Mouse (Mus musculus) heart, postnatal 14 days (tissue): Measurements from ENCODE around the gene Ran. TPM values are rescaled to one million over a fixed set of nuclear protein-coding genes. Genes with fewer than 3 reads are reported as not detected.

ENCODE experiments used
- DNase-seq, 2 experiments: peaks; one replicate each; pipeline ENCODE4 v3.0.0; 2021 to 2022
- intact Hi-C: fragments of 180-260 bp; cut with DNase I; formaldehyde crosslinking; loops from one replicate; pipeline ENCODE4 v1.15.1; 2025
- total RNA-seq, 2 experiments: library from RNA; stranded (reverse); gene quantifications; 2 replicates each; pipeline ENCODE4 v1.2.3; 2021

Ran gene
- total RNA-seq, 2 experiments from 2014 or later, result 85.2 to 106 TPM

DNA sequence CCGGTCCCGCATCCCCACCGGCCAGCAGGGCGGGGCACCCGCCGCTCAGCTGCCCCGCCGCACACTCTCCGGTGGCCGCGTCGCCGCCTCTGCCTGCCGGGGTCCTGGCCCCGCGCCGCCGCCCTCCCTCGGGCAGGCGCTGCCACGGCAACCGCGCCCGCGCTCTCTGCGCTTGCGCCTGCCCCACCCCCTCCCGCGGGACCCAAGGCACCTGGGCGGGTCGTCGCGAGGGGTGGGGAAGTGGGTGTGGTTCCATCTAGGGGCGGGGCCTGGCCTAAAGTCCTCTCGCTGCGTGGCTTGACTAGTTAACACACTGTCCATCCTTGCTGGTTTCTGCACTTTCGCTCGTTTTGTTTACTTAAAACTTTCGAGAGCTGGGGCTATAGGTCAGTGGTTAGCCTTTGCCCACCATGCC is 11.4 kb upstream of the Ran start, which contains the start of gene Stx2:
TSS of gene Stx2 (minus strand) at position 163 of the 415 bp plus-strand sequence.
- DNase-seq, result peak; percentile 95 to 97
- intact Hi-C loops, result no loop called here

DNA sequence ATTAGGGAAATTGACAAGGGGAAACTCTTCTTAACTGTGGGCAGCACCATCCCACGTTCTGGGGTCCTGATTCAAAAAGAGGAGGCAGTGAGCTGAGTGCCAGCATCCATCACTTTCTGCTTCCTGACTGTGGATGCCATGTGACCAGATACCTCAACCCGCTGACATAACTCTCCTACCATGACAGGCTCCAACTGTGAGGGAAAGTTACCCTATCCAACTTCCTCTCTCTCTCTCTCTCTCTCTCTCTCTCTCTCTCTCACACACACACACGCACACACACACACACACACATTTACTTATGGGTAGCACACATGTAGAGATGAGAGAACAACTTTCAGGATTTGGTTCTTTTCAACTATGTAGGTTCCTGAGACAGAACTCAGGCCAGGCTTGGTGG is 10.3 kb upstream of the Ran start:
- DNase-seq, result no peak
- intact Hi-C loops, result no loop called here

DNA sequence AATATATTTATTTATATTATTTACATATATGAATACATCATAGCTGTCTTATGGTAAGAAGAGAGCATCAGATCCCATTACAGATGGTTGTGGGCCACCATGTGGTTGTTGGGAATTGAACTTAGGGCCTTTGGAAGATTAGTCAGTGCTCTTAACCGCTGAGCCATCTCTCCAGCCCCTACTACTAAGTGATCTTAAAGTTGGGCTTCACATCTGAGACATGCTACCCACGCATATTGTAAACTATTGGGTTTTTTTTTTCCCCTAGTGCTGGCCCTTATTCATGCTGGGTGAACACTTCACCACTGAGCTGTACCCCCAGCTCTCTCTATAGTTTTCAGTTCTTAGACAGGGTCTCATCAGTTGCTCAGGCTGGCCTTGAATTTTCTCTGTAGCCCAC is 8.9 kb upstream of the Ran start:
- no peak for DNase-seq
- intact Hi-C loops, result no loop called here

DNA sequence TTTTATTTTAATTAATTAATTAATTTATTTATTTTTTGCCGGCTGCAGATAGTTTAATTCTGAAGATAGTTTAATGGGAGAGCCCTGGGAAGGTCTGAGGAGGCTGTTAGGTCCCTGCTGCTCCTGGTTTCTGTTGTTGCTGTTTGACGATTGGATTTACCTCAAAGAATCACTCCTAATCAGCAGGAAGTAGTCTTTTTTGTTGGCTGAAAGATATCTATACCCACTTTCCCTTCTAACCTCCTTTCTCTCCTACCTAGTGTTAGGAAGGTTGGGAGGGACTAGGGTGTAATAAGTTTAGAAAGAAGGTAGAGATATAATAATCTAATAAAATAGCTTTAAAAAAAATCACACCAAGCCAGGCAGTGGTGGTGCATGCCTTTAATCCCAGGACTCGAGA is 4.8 kb upstream of the Ran start:
- no peak for DNase-seq
- intact Hi-C loops, result no loop called here

DNA sequence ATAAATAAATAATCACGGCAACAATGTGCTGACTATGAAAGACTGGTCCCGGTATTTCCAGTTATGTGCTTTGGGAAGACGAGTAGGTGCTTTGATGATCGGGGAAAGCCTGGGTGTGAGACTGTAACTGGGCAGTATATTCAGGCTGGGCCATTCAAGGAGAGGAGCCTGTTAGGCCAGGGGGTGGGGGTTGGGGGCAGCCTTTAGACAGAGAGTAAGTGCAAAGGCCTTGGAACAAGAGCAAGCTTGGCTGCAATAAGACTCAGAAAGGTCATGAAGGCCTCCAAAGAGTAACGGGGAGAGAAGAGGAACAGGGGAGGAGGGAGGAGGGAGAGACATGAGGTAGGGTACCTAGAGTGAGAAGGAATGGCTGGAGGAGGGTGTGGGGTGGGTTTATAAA is 4.3 kb upstream of the Ran start:
- no peak for DNase-seq
- intact Hi-C loops, result no loop called here

DNA sequence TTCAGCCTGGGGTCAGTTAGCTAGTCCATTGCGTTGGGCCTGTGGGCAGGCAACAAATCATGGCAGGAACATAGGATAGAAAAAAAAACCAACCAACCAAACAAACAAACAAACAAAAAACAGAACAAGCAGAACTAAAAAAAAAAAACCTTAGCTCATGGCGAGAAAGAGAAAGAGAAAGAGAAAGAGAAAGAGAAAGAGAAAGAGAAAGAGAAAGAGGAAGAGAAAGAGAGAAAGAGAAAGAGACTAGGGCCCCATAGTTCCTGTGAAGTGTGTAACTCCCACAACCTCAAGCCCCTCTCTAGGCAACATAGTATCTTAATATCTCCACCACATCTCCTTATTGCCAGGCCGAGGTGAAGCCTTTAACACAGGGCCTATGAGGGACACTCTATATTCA is 3.5 kb upstream of the Ran start:
- DNase-seq, result no peak
- intact Hi-C loops, result no loop called here

DNA sequence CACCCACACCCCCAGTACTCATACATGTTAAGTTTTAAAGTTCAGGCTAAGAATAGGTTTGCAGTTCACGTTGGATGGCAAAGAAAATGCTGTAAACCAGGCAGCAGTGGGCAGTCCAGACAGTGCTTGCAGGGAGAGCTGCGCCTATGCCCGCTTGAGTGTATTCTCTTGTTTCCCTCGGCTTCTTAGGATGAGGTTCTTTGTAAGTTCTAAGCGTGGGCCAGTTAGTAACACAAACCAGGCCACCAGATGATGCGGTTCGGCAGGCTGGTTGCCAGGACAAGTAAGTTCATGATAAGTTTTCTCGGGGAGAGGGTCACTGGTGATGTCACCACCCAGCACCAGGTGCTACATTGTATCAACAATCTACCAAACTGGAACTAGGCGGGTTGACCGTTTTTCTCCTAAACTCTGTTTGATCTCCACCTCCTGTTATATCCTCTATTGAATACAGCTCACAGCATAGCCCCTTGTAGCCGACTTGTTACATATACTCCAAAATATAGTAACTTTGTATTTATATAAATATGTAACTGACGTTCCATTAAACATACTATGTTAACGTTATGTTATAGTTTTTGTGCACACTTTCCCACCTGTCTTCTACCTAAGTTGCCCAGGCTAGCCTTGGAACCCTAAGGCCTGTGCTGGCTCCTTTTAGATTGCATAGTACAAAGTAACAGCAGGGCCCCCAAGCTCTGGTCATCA is 933 bp upstream of the Ran start:
- intact Hi-C loops, result no loop called here
- no peak for DNase-seq

DNA sequence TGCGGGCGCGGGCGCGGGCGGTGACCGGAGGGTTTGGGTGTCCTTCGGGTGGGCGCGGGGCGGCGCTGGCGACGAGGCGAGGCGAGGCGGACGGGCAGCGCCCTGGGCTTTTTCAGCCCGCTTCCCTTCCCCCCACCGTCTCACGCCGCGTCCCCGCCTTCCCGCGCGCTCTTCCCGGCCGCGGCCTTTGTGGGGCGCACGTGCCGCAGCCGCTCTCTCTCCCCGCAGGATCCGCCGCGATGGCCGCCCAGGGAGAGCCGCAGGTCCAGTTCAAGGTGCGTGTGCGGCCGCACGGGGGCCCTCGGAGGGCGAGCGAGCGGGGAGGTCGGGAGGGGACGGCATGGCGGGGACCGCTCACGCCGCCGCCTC is 415 bp downstream of the Ran start:
- DNase-seq, result peak in 1 of 2 experiments; percentile 77

DNA sequence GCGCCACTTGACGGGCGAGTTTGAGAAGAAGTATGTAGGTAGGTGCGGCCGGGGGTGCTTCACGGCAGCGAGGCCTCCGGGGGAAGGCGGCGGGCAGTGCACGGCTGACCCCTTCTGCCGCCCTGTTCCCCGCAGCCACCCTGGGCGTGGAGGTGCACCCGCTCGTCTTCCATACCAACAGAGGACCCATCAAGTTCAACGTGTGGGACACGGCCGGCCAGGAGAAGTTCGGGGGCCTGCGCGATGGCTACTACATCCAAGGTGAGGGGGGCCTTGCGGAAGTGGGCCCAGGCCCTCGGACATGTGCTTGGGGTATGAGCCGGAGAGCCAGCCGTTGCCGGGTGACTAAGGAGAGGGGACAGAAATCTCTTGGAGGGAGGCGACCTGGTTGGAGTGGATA is 862 bp downstream of the Ran start:
- DNase-seq, result peak; percentile 27
- intact Hi-C loops, result no loop called here

More for the DNA sequence above, 415 bp downstream of the Ran start:
- intact Hi-C loops, result no loop called here

DNA sequence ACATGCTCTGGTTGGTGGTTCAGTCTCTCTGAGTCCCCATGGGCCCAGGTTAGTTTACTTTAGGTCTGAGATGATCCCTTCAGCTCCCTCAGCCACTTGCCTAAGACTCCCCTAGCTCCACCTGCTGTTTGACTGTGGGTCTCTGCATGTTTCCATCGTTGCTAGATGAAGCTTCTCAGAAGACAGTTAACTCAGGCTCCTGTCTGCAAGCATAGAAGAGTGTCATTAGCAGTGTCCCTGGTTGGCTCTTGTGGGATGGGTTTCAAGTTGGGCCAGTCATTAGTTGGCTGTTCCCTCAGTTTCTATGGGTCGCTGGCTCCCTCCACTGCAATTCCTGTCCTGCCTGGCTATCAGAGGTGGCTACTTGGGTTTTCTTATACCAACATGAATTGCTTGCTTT is 5.2 kb downstream of the Ran start:
- DNase-seq, result no peak
- intact Hi-C loops, result no loop called here

DNA sequence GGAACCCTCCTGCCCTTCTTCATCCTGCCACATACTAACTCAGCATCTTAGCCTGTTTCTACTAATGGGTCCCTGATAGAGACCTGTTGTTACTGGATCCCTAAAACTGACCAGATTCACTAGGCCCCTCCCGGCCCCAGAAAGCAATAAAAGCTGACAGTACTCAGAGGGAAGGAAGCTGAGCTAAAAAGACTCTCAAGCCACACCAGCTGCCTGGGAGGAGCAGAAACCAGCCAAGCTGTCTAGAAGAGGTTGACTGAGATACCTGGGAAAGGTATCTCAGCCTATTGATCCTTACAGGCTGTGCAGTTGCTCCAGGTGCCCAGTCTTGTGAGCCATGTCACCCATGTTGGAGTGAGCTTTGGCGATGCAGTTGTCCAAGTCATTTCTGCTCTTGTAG is 5.9 kb downstream of the Ran start:
- intact Hi-C loops, result no loop called here
- DNase-seq, result no peak

DNA sequence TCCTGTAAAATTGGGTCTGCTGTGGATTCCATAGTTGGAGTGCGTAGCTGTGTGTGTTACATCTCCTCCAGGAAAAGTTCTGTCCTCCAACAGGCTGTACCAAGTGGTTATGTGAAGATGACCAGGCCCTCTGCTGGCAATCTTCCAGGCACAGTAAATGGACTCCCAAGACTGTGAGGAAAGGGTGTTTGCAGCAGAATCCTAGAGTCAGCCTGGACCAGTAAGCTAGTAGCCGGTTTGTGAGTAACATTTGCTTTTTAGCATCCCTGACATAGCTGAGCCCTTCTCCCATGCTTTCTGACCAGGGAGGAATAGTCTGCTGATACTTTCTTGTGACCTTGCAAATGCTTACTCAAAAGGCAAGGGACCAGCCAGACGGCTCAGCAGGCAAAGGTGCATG is 6.3 kb downstream of the Ran start:
- intact Hi-C loops, result no loop called here
- no peak for DNase-seq

DNA sequence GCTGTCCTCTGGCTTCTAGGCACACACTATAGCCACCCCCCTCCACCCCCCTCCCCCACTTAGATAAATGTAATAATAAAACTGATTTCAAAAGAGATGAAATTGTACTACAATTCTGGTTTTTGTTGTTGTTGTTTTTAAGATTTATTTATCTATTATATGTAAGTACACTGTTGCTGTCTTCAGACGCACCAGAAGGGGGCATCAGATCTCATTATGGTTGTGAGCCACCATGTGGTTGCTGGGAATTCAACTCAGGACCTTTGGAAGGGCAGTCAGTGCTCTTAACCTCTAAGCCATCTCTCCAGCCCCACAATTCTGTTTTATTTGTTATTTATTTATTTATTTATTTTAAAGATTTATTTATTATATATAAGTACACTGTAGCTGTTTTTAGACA is 6.8 kb downstream of the Ran start:
- intact Hi-C loops, result no loop called here

DNA sequence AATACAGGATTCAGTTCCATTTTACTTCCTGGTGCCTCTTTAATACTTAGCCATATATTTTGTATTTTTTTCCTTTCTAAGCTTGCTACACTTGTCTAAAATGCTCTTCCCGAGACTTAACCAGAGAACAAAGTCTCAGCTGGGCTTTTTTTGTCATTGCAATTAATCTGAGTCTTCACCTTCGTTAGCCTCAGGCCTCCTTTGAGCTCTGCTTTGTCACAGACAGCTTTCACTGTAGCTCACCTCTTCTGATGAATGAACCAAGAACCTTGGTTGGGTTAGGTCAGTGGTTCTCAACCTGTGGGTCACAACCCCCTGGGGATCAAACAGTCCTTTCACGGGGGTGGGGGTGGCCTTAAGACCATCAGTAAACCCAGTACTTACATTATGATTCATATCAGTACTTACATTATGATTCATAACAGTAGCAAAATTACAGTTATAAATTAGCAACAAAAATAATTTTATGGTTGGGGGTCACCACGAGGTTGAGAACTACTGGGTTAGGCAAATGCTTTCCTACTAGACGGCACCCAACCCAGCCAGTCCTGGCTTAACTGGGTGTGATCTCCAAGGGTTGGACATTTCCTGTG is 9.4 kb downstream of the Ran start:
- intact Hi-C loops, result no loop called here
- no peak for DNase-seq

More for the DNA sequence above, 6.8 kb downstream of the Ran start:
- DNase-seq, result no peak

DNA sequence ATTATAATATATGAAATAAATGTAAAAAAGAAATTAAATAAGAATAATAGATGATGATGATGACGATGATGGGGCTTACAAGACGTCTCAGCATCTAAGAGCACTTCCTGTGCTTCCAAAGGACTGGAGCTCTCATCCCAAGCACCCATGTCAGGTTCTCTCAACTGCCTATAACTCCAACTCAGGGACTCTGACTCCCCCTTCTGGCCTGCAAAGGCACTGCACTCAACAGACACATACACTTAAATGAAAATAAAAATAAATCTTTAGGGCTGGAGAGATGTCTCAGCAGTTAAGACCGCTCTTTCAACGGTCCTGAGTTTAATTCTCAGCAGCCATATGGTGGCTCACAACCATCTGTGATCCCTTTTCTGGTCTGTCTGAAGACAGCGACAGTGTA is 16.8 kb downstream of the Ran start:
- intact Hi-C loops, result no loop called here
- DNase-seq, result no peak

DNA sequence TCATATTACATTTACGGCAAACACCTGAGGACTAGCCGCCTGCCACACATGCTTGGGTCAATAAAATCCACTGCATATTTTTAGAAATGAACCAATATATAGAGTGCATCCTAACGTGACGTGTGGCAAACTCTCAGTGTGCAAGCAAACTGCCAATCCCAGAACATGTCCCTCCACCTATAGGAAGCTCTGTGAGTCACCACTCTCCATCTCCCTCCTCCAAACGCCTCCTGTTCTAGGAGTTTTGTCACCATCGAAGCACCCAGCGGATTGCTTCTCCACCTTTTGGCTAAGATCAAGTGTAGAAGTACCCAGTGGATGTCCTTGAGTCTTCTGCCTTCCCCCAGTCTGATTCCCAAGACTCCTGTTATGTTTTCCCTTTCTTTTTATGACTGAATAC is 17.9 kb downstream of the Ran start:
- DNase-seq, result no peak

DNA sequence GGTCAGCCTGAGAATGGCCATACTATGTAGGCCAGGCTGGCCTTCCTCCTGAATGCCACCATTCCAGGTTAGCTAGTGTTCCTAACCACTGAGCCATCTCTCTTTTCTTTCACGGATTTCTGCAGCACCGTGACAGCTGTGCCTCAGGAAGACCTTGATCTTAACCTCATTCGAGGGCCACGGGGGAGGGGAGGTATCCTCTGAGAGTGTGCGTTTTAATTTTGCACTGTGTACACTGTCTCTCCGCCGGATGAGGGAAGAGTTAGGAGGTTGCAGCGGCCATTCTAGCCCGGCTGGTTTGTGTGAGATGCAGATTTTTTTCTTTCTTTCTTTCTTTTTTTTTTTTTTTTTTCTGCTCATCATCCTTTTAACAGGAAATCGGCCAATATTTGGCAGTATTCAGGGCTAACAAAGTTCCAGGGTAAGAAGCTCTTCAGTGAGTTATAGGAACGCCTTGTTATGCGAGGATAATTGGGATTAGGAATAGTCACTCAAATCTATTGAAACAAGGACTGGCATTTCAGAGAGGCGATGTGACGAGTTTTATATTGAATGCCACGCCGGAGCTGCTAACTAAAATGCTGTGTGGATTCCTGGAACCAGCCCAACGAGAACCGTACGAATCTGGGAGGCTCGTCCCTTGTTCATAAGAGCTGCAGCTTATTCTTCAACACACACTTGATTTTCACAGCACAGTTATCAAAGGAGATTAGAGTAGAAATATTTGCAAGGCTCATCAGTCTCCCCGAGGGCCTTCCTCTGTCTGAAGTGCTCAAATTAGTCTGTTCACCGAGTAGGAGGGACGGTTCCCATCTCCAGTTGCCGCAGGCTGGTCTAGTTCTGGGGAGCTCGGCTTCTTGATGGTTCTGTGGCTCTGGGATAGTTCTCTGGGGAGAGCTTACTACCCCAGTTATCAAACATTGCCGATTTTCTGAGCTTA is 26.0 kb downstream of the Ran start:
- no peak for DNase-seq
- intact Hi-C loops, result no loop called here

More for the DNA sequence above, 17.9 kb downstream of the Ran start:
- intact Hi-C loops, result no loop called here

DNA sequence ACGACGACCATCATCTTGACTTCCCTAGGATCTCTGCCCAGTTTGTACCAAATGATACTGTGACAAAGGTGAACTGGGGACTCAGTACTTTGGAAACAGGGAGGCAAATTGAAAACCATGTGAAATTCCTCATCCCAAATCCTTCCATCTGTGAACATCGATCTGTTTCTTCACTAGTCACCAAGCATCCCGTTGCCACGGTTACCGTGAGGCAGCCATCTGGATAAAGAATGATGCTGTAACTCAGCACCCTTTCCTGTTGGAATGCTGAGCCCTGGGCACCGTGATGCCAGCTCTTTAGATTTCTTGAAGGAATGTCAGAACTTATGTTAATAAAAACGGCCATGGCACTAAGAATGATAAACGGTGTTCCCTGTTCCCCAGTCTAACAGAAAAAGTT is 29.5 kb downstream of the Ran start:
- intact Hi-C loops, result no loop called here
- DNase-seq, result no peak

DNA sequence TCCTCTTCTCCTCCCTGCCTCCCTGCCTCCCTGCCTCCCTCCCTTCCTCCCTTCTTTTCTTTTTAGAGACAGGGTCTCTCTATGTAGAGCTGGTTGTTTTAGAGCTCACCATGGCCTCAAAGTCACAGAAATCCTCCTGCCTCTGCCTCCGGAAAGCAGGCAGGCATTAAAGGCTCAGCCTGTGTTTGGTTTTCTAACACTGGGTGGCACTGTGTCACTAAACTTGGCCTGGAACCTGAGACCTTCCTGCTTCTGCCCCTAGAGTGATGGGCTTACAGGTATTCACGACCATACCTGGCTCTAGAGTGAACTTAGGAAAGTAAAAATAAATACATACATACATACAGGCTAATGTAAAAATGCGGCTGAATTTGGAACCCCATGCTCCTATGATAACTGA is 32.0 kb downstream of the Ran start:
- intact Hi-C loops, result no loop called here
- no peak for DNase-seq

DNA sequence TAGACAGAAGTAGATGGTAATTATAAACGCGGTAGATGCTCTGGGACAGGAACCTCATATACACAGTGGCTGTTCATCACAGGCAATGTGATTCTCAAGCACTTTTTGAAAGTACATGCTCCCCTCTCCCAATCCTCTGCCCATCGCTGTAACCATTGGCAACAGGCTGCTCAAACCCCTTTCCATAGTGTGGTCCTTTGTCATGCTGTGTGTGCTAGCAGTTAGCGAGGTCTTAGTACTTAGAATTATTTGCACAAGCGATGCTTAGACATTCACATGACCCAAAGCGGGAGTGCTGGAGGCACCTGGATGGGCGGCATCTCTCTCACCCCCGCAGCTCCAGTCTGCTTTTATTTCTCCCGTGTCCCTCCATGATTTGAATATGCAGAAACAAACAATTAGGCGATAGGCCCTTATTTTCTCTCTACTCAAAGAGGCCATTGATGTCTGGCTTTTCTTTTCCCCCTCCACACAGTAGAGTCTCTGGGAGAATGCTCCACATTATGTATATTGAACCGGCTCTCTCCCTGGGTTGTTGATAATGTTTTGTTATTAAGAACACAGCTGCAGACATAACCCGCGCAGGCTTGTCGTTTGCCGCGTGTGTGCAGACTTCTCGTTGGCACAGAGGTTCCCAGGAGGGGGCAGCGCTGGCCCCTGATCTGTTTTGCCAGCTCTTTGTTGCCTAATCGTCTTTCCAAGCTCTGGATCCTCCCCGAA is 32.9 kb downstream of the Ran start:
- intact Hi-C loops, result no loop called here
- no peak for DNase-seq
